Mouse (Mus musculus) midbrain, embryonic 15.5 days (tissue): ENCODE data around the gene Qars. TPM values are rescaled to one million over a fixed set of nuclear protein-coding genes. Genes with fewer than 3 reads are reported as not detected.

ENCODE experiments used
- ATAC-seq: fragments of 200-750 bp; cut with Nextera tagmentation; replicated peaks from 2 replicates; pipeline ENCODE4 v1.8.0; 2017; ENCODE audit warnings: moderate TSS enrichment
- H3K27ac ChIP-seq: fragments of 300-500 bp; sonication (generic); 2 replicates; pipeline ENCODE4 v1.5.1; 2015; ENCODE audit warnings: mild to moderate bottlenecking, inconsistent platforms
- H3K27me3 ChIP-seq: fragments of 300-500 bp; sonication (generic); replicated peaks from 2 replicates; pipeline ENCODE4 v1.6.1; 2015; ENCODE audit warnings: inconsistent platforms
- H3K36me3 ChIP-seq: fragments of 300-500 bp; sonication (generic); replicated peaks from 2 replicates; pipeline ENCODE4 v1.6.1; 2015; ENCODE audit warnings: inconsistent platforms
- H3K4me1 ChIP-seq: fragments of 300-500 bp; sonication (generic); 2 replicates; pipeline ENCODE4 v1.6.1; 2015; ENCODE audit warnings: inconsistent platforms
- H3K4me2 ChIP-seq: fragments of 300-500 bp; sonication (generic); 2 replicates; pipeline ENCODE4 v1.6.1; 2015; ENCODE audit warnings: inconsistent platforms, mild to moderate bottlenecking, moderate library complexity
- H3K4me3 ChIP-seq: fragments of 300-500 bp; sonication (generic); 2 replicates; pipeline ENCODE4 v1.5.1; 2015; ENCODE audit warnings: mild to moderate bottlenecking, inconsistent platforms
- H3K9ac ChIP-seq: fragments of 300-500 bp; sonication (generic); 2 replicates; pipeline ENCODE4 v1.6.1; 2015; ENCODE audit warnings: mild to moderate bottlenecking, inconsistent platforms
- H3K9me3 ChIP-seq: fragments of 300-500 bp; sonication (generic); 2 replicates; pipeline ENCODE4 v1.6.1; 2016; ENCODE audit warnings: inconsistent platforms
- WGBS: fragments of 180-500 bp; shearing (Covaris S2); methylation state at CpG from one replicate; pipeline ENCODE4 v1.1.7; 2015; ENCODE audit warnings: mixed read lengths; 5-methylcytosine and 5-hydroxymethylcytosine counted together
- polyA plus RNA-seq: library from polyadenylated mRNA; unstranded; fragments of >200 nt; fragmentation: Nextera tagmentation; extraction: Ambion mirVana; gene quantifications from 2 replicates; pipeline ENCODE4 v1.2.1, GENCODE M21; 2015

The Qars gene
- polyA plus RNA-seq, 1 experiment from 2014 or later, result 64.6 TPM

- Histone ChIP-seq H3K4me3 (no peak overlapping the region), H3K4me1 (peaks cover 52% of the 10 kb centered on the region), H3K36me3 (peaks cover 36% of the 10 kb centered on the region), H3K27me3 (no peaks in the 10 kb centered on the region), H3K9me3 (no peaks in the 10 kb centered on the region), H3K27ac (no peak overlapping the region), H3K9ac (no peak overlapping the region), H3K4me2 (no peak overlapping the region)
- 91% methylated on average over 7 of the region's 7 CpGs for WGBS
- no peak for ATAC-seq
Observed at GRCm38 (mm10) chr9:108564131-108564530, 56.6 kb downstream of the Qars start.

Other genes starting within 250 kb of the Qars start
- gene Dag1, start 243.7 kb upstream of the Qars start, polyA plus RNA-seq, result 69.3 and 75.5 TPM in 2 replicates
- 129 and 149 TPM in 2 replicates for gene Nicn1, start 217.3 kb upstream of the Qars start, polyA plus RNA-seq
- gene Amt, start 210.9 kb upstream of the Qars start, polyA plus RNA-seq, result 28.9 and 32.1 TPM in 2 replicates
- gene Rhoa, start 201.6 kb upstream of the Qars start, polyA plus RNA-seq, result 251 and 257 TPM in 2 replicates
- 51.4 and 54.9 TPM in 2 replicates for gene Tcta, start 201.5 kb upstream of the Qars start, polyA plus RNA-seq
- 413 and 429 TPM in 2 replicates for gene Gpx1, start 168.8 kb upstream of the Qars start, polyA plus RNA-seq
- 149 and 151 TPM in 2 replicates for gene Usp4, start 159.9 kb upstream of the Qars start, polyA plus RNA-seq
- 2.4 and 2.7 TPM in 2 replicates for gene 1700102P08Rik, start 114.9 kb upstream of the Qars start, polyA plus RNA-seq
- gene Ccdc36, start 79.2 kb upstream of the Qars start, polyA plus RNA-seq, result 1.7 and 1.8 TPM in 2 replicates
- gene BC048562, start 71.2 kb upstream of the Qars start, polyA plus RNA-seq, result not detected in 2 replicates
- 70.2 and 71.4 TPM in 2 replicates for gene Ccdc71, start 47.2 kb upstream of the Qars start, polyA plus RNA-seq
- 82.8 and 87.3 TPM in 2 replicates for gene Klhdc8b, start 46.1 kb upstream of the Qars start, polyA plus RNA-seq
- 19.1 and 22.7 TPM in 2 replicates for gene Lamb2, start 28.0 kb upstream of the Qars start, polyA plus RNA-seq
- 87.1 and 94.3 TPM in 2 replicates for gene Usp19, start 17.1 kb upstream of the Qars start, polyA plus RNA-seq
- 132 and 133 TPM in 2 replicates for gene Qrich1, start 9.1 kb downstream of the Qars start, polyA plus RNA-seq
- gene Impdh2, start 52.6 kb downstream of the Qars start, polyA plus RNA-seq, result 101 TPM in 2 replicates
- gene Ndufaf3, start 59.7 kb downstream of the Qars start, polyA plus RNA-seq, result 75.2 and 76.8 TPM in 2 replicates
- 336 and 351 TPM in 2 replicates for gene Dalrd3, start 62.2 kb downstream of the Qars start, polyA plus RNA-seq
- 404 and 429 TPM in 2 replicates for gene Wdr6, start 71.0 kb downstream of the Qars start, polyA plus RNA-seq
- 32.7 and 38.5 TPM in 2 replicates for gene P4htm, start 90.0 kb downstream of the Qars start, polyA plus RNA-seq
- gene Arih2, start 141.7 kb downstream of the Qars start, polyA plus RNA-seq, result 51.7 and 53.3 TPM in 2 replicates
- gene Slc25a20, start 154.4 kb downstream of the Qars start, polyA plus RNA-seq, result 43.2 and 45.1 TPM in 2 replicates
- gene Prkar2a, start 181.6 kb downstream of the Qars start, polyA plus RNA-seq, result 67.7 and 68.4 TPM in 2 replicates